Mouse (Mus musculus) large intestine, adult 2 months (tissue): Measurements from ENCODE around the gene Letm1. TPM values are rescaled to one million over a fixed set of nuclear protein-coding genes. Genes with fewer than 3 reads are reported as not detected.

Experiments used
- DNase-seq: peaks from one replicate; pipeline ENCODE4 v3.0.0-alpha.2; 2012; ENCODE audit warnings: low read depth, low spot score
- WGBS: fragments of 180-500 bp; shearing (Covaris S2); methylation state at CpG from one replicate; pipeline ENCODE4 v1.1.7; 2018; 5-methylcytosine and 5-hydroxymethylcytosine counted together
- polyA plus RNA-seq: library from polyadenylated mRNA; depleted of rRNA; stranded (reverse); fragments of >200 nt; gene quantifications from 2 replicates; pipeline ENCODE4 v1.2.3, GENCODE M21; 2012; rRNA removed

The Letm1 gene
- polyA plus RNA-seq = 62.5 and 92.7 TPM in 2 replicates

DNA sequence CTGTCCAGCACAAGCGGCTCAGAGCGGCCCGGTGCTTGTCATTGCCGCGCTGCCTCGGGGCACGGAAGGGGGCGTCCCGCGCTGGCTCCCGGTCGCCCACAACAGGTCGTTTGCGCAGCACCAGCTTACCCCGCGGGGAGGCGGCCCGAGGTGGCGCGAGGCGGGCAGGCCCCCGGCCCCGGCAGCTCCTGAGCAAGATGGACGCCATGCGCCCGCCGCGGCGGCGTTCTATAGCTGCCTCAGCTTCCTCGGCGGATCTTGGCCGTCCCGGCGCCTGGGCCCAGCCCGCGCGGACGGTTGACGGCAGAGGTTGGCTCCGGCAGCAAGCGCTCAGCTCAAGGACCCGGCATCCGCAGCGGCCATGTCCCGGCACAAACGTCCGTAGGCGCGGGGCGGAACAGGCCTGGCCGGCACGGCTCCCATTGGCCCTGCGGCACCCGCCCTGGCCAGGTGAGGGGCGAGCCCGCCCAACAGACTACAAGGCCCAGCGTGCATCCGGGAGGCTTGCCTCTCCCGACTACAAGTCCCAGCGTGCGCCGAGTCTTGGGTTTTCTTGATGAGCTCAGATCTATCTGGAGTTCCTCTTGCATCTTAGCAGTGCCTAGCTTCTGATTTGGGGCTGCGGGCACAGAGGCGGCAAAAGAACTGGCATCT, at the start of gene Letm1:
Gene Letm1 (minus strand): TSS at position 473 of the 654 bp plus-strand sequence.
- peak; percentile 85 for DNase-seq
- under 1% methylated on average over 65 of the region's 65 CpGs for WGBS

- WGBS = 67% methylated on average over 1 of the region's 1 CpGs
- DNase-seq = no peak
These were observed 48.2 kb upstream of the Letm1 start for GRCm38 (mm10) chr5:33830832-33831231.

GRCm38 (mm10) chr5:33829958-33830357, 47.3 kb upstream of the Letm1 start:
- no peak for DNase-seq
- 88% methylated on average over 3 of the region's 3 CpGs for WGBS

DNA sequence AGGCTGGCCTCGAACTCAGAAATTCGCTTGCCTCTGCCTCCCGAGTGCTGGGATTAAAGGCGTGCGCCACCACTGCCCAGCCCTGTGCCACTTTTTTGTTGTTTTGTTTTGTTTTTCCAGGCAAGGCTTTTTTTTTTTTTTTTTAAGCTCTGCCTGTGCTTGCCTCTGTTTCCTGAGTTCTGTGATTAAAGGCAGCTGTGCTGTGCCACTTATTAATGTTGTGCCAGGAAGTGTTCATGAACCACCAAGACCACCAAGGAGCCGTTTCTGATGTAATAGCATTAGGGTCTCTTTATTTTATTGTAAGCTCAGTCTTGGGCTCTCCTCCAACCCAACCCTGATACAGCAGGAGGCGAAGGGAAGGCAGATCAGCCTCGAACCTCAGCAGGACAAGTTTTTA, 45.5 kb upstream of the Letm1 start:
- 83% methylated on average over 8 of the region's 8 CpGs for WGBS
- DNase-seq = no peak

GRCm38 (mm10) chr5:33826001-33826400, 43.4 kb upstream of the Letm1 start:
- DNase-seq = no peak

GRCm38 (mm10) chr5:33822456-33822855, 39.8 kb upstream of the Letm1 start:
- WGBS = 23% methylated on average over 3 of the region's 3 CpGs
- DNase-seq = no peak

DNA sequence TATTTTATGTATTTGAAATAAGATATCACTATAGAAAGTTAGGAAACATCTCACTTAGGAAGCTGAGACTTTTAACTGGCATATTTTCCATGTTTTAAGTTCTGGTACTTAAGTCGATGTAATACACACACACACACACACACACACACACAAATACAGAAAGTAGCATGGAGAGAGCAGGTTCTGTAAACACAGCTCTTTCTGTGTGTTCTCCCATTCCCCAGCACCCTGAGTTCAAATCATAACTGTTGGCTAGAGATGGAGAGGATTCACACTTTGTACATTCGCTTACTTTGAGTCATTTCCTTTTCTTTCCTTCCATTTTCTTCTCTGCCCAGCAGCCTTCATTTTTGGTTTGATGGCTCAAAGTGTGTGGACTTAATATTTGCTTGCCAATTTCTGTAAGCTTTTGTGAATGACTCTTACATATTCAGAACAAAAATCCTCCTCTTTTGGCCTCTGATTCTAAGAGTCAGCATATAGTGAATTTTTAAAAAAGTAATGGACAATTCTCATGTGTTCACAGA, 39.3 kb upstream of the Letm1 start:
- WGBS = 20% methylated on average over 2 of the region's 2 CpGs
- DNase-seq = no peak

DNA sequence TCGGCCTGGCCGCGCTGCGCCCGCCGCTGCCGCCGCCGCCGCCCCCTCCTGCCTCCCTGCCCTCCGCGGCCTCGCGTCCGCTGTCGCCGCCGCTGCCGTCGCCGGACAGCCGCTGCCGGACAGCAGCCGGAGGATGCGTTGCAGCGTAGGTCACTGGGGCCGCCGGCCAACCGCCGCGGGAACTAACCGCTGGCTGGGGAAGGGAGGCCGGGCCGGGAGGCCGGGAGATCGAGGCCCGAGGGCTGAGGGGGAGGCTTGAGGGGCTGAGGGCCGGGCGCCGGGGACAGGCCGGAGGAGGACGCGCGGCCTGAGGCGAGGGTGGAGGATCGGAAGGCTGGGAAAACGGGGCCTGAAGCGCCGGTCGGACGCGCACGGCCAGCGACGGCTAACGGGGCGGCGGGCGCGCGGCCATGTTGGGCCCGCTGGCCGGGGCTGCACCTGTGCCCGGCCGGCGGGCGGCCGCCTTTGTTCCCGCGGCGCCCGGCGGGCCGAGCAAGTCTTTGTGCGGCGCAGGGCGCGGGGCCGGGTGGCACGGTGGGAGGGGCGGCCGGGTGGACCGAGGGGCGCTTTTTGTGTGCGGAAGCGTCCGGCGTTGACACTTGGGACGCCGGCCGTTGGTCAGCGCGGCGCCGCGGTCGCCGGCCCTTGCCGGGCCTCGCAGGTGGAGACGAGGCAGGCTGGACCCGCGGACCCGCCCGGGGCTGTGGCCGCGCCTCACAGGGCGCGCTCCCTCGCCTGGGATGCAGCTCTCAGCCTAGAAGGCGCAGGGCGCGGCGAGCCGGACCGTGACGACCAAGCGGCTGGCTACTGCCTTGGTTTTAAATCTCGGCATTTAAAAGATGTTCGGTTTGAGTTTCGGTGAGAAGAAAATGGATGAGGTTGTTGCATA, 38.4 kb upstream of the Letm1 start:
- WGBS = 1% methylated on average over 118 of the region's 121 CpGs
- DNase-seq = no peak

DNA sequence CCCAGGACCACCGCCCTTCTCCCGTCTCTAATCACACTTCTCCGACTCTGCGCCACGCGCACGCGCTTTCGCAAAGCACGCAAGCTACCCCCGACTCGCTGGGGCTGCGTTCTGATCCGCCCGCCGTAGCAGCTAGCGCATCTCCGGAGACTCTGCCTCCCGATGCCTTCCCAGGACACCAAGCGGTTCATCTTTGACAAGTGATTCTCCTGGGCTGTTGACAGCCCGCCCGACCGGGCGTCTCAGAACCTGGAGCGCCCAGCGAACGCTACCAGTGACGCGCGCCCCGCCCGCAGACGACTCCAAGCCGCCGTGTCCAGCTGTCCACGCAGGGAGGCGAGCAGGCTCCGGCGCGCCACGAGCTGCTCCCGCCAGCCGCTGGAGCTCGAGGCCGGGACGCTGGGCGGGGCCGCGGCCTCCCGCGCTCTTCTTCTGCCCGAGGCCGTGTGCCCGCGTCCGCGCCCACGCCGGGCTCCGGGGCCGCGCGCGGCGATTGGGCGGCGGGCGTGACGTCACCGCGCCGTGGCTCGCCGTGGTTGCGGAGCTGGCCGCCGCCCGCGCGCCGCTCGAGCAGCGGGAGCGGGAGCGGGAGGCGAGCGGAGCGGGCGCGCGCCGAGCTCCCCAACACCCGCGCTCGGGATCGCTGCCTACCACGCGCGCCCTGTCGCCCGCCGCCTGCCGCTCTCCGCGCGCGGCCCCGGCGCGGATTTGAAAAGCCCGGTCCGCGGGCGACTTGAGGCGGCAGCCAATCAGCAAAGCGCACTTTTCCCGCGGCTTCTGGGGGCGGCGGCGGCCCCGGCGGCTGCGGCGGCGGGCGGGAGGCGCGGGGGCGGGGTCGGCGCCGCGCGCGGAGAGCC, 37.5 kb upstream of the Letm1 start, which contains the start of gene Nsd2:
Gene Nsd2 (plus strand): TSS at position 850 of the 857 bp plus-strand sequence.
- DNase-seq = peak; percentile 50

DNA sequence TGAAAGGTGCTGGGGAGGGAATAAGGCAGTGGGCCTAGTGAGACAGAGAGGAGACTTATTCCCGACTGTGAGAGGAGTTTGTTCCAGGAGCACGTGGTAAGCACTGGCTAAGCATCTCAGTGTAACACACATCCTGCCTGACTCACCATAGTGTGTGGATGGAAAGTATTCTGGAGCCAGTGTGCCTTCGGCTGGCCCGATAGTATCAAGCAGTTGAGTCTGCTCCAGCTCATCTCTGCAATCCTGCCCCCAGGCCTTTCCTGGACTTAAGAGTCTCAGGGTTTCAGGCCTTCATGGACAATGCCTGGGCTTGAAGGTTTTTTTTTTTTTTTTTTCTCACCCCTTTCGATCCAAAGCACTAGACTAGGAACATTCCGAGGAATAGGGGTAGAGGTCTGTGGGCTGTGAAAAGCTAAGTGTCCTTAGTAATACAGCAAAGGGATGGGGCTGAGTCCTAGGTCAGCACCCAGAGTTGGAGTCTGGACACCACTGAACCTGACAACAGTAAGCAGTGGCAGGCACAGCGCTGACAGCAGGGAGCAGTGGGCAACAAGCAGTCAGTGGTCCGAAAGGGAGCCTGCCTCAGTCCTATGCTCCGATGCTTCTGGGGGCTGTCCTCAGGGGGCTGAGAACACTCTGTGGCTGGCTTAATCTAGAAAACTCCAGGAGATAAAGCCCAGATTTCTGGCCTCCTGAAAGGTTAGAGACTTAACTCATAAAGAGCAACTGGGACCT, 36.7 kb upstream of the Letm1 start:
- 38% methylated on average over 9 of the region's 9 CpGs for WGBS
- no peak for DNase-seq

More for the DNA sequence above, 37.5 kb upstream of the Letm1 start, which contains the start of gene Nsd2:
- 2% methylated on average over 115 of the region's 136 CpGs for WGBS

- no peak for DNase-seq
- 54% methylated on average over 5 of the region's 5 CpGs for WGBS
These were observed 35.5 kb upstream of the Letm1 start for GRCm38 (mm10) chr5:33818104-33818503.

- WGBS = 39% methylated on average over 6 of the region's 6 CpGs
- no peak for DNase-seq
These were observed 33.5 kb upstream of the Letm1 start for GRCm38 (mm10) chr5:33816008-33816725.

DNA sequence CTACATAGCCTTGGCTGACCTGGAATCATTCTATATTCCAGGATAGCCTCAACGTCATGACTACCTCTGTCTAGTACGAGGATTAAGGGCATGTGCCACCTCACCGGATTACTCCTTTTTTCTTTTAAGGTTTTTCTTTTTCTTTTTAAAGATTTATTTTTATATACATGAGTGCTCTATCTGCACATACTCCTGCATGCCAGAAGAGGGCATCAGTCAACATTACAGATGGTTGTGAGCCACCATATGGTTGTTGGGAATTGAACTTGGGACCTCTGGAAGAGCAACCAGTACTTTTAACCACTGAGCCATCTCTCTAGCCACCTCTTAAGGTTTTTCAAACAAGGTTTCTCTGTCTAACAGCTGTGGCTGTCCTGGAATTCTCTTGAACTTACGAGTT, 28.9 kb upstream of the Letm1 start:
- no peak for DNase-seq
- 92% methylated on average over 4 of the region's 4 CpGs for WGBS

GRCm38 (mm10) chr5:33803337-33803736, 20.7 kb upstream of the Letm1 start:
- WGBS = 85% methylated on average over 2 of the region's 2 CpGs

DNA sequence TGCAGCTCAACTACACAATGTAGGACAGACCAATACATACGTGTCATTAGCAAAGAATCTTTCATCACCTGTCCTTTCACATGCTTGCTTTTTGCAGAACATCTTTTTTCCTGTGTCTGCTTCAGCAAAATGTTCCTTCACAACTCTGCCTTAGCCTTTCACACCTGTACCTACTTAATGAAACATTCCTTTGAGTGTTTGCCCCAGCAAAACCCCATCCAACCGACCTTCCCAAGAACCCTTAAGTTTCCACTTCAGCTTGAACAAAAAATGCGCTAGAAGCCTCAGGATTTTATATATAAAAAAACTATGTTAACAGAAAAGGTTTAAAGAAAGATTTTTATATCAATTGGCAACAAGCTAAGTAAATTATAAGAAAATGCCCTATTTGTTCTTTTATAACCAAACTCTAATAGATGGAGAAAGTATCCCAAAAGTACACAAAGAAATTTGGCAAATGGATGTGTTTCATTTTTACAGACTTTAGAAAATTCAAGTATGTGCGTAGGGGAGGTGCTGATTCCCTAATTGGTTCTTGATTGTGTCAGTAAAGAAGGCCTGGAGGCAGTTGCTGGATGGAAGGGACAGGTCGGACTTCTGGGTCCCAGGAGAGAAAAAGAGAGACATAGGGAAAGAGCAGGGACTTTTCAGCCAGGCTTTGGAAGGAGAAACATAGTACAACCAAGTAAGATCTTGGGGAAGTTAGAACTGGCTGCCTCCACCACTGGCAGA, 9.5 kb upstream of the Letm1 start:
- whole genome bisulfite sequencing = 75% methylated on average over 5 of the region's 5 CpGs
- DNase-seq = no peak

More at GRCm38 (mm10) chr5:33803337-33803736, 20.7 kb upstream of the Letm1 start:
- DNase-seq = no peak

- WGBS = 4% methylated on average over 6 of the region's 6 CpGs
- no peak for DNase-seq
These were observed 378 bp upstream of the Letm1 start for GRCm38 (mm10) chr5:33782999-33783390.

- DNase-seq = peak; percentile 55
- WGBS = 2% methylated on average over 11 of the region's 11 CpGs
These were observed 663 bp downstream of the Letm1 start for GRCm38 (mm10) chr5:33781964-33782344.

DNA sequence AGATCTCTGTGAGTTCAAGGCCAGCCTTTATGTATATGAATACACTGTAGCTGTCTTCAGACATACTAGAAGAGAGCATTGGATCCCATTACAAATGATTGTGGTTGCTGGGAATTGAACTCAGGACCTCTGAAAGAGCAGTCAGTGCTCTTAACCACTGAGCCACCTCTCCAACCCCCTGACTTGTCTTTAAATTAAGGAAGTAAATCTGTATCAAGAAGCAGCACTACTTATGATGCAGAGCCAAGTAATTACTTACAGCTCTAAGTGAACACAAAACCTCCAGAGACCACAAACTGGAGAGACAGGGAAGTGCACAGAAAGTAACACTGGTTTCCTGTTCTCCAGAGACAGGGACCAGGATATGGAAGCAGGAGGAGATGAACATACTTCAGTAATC, 5.4 kb downstream of the Letm1 start:
- DNase-seq = no peak
